Mouse (Mus musculus) forebrain, embryonic 14.5 days (tissue): ENCODE data around the gene Ush2a. TPM values are rescaled to one million over a fixed set of nuclear protein-coding genes. Genes with fewer than 3 reads are reported as not detected.
A peak's percentile ranks its signal among the peaks of the same experiment; 100 is the strongest.

ENCODE experiments used
- ATAC-seq: fragments of 200-750 bp; cut with Nextera tagmentation; 2 replicates; pipeline ENCODE4 v1.8.0; 2017; ENCODE audit warnings: mild to moderate bottlenecking, moderate library complexity
- DNase-seq: peaks from one replicate; pipeline ENCODE4 v3.0.0-alpha.2; 2015; ENCODE audit warnings: low spot score
- H3K27ac ChIP-seq: fragments of 300-500 bp; sonication (generic); 2 replicates; pipeline ENCODE4 v1.5.1; 2014; ENCODE audit warnings: low read depth, mild to moderate bottlenecking, control low read depth, low read length, moderate library complexity
- H3K27me3 ChIP-seq: fragments of 300-500 bp; sonication (generic); replicated peaks from 2 replicates; pipeline ENCODE4 v1.6.1; 2014; ENCODE audit warnings: low read length, control low read depth, mixed read lengths; ENCODE audit not compliant: control insufficient read depth, insufficient read depth
- H3K36me3 ChIP-seq: fragments of 300-500 bp; sonication (generic); 2 replicates; pipeline ENCODE4 v1.6.1; 2014; ENCODE audit warnings: low read length, control low read depth; ENCODE audit not compliant: control insufficient read depth, insufficient read depth
- H3K4me1 ChIP-seq: fragments of 300-500 bp; sonication (generic); 2 replicates; pipeline ENCODE4 v1.6.1; 2014; ENCODE audit warnings: antibody characterized with exemption, low read length, control low read depth; ENCODE audit not compliant: control insufficient read depth, insufficient read depth
- H3K4me2 ChIP-seq: fragments of 300-500 bp; sonication (generic); 2 replicates; pipeline ENCODE4 v1.6.1; 2014; ENCODE audit warnings: mild to moderate bottlenecking, control low read depth, low read length
- H3K4me3 ChIP-seq: fragments of 300-500 bp; sonication (generic); 2 replicates; pipeline ENCODE4 v1.5.1; 2014; ENCODE audit warnings: low read depth, low read length, control low read depth
- H3K9ac ChIP-seq: fragments of 300-500 bp; sonication (generic); 2 replicates; pipeline ENCODE4 v1.6.1; 2014; ENCODE audit warnings: mild to moderate bottlenecking, low read length, control low read depth, moderate library complexity
- H3K9me3 ChIP-seq: fragments of 300-500 bp; sonication (generic); replicated peaks from 2 replicates; pipeline ENCODE4 v1.6.1; 2016; ENCODE audit warnings: low read length, control low read depth, mixed read lengths; ENCODE audit not compliant: control insufficient read depth
- WGBS: fragments of 180-500 bp; shearing (Covaris S2); extraction: QIAGEN DNeasy Blood & Tissue Kit; methylation state at CpG from one replicate; pipeline ENCODE4 v1.1.7; 2014; 5-methylcytosine and 5-hydroxymethylcytosine counted together
- polyA plus RNA-seq: library from polyadenylated mRNA; unstranded; fragments of >200 nt; fragmentation: Nextera tagmentation; extraction: Ambion mirVana; gene quantifications from 2 replicates; pipeline ENCODE4 v1.2.1, GENCODE M21; 2014

Ush2a gene
- polyA plus RNA-seq, 1 experiment from 2014 or later = 0.30 TPM

DNA sequence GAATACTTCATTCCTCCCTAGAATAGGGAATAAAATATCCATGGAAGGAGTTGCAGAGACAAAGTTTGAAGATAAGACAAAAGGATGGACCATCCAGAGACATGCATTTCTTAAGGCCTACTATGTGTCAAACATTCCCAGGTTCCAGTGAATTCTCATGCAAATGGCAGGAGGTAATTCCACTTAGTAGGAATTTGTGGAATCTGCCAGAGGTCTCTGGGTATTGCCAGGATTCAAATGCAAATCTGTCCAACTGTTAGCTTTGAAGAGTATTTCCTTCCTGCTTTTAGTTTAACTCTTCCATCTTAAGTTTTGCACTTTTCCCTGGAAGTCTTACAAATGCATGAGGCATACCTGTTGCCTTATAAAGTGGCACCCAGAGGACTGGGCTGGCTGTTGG, 592.4 kb downstream of the Ush2a start:
- H3K27me3 ChIP-seq = no peaks in the 10 kb centered on the region
- H3K4me2 ChIP-seq = no peak overlapping the region
- H3K9ac ChIP-seq = no peak overlapping the region
- no peak overlapping the region for H3K4me3 ChIP-seq
- ATAC-seq (no peak), DNase-seq (no peak)
- H3K4me1 ChIP-seq = no peaks in the 10 kb centered on the region
- no peaks in the 10 kb centered on the region for H3K36me3 ChIP-seq
- H3K9me3 ChIP-seq = no peaks in the 10 kb centered on the region
- H3K27ac ChIP-seq = no peak overlapping the region

DNA sequence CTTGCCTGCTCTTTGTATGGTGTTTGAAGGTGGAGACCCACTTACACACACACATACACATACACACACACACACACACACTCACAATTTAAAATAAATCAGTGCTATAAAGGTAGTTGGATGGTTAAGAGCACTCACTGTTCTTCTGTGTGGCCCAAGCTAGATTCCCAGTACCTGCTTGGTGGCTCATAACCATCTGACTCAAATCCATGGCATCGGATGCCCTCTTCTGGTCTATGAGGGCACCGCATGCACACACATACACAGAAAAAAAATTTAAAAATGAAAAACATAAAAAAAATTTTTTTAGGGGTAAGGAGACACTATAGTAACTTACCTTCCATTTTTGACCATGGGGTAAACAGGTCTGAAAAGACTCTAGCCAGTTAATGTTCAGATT, 593.2 kb downstream of the Ush2a start:
- Histone ChIP-seq H3K27me3 (no peaks in the 10 kb centered on the region), H3K9ac (no peak overlapping the region), H3K27ac (no peak overlapping the region), H3K36me3 (no peaks in the 10 kb centered on the region), H3K9me3 (no peaks in the 10 kb centered on the region), H3K4me1 (no peaks in the 10 kb centered on the region), H3K4me3 (no peak overlapping the region), H3K4me2 (no peak overlapping the region)
- no peak for ATAC-seq
- no peak for DNase-seq
- WGBS = 97% methylated on average over 2 of the region's 2 CpGs

DNA sequence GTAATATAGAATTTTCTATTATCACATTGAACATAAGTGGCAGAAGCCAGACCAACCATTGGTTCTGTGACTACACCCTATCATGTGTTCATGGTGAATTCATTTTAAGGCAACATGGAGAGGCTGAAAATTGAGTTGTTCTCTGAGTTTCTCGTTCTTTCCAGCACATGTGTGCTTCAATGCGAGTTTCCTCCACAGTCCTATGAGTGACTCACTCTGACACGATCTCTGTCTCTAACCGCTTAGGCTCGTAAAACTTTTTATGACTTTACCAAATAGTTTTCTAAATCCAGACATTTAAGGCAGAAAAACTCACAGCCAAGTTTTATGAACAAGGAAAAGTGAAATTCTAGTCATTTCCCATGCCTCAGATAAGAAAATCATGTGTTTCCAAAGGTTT, 597.9 kb downstream of the Ush2a start:
- DNase-seq (no peak), ATAC-seq (no peak)
- H3K9me3 ChIP-seq = no peaks in the 10 kb centered on the region
- no peak overlapping the region for H3K4me3 ChIP-seq
- no peaks in the 10 kb centered on the region for H3K27me3 ChIP-seq
- H3K4me2 ChIP-seq = no peak overlapping the region
- H3K4me1 ChIP-seq = no peaks in the 10 kb centered on the region
- no peak overlapping the region for H3K27ac ChIP-seq
- no peaks in the 10 kb centered on the region for H3K36me3 ChIP-seq
- no peak overlapping the region for H3K9ac ChIP-seq
- WGBS = 96% methylated on average over 5 of the region's 5 CpGs

- DNase-seq (peak; percentile 60), ATAC-seq (no peak)
- Histone ChIP-seq H3K27me3 (no peaks in the 10 kb centered on the region), H3K4me2 (no peak overlapping the region), H3K36me3 (no peaks in the 10 kb centered on the region), H3K4me1 (no peaks in the 10 kb centered on the region), H3K9ac (no peak overlapping the region), H3K4me3 (no peak overlapping the region), H3K27ac (no peak overlapping the region), H3K9me3 (no peaks in the 10 kb centered on the region)
- 31% methylated on average over 5 of the region's 5 CpGs for WGBS
These were observed 604.1 kb downstream of the Ush2a start for GRCm38 (mm10) chr1:188865881-188866280.

GRCm38 (mm10) chr1:188866515-188866914, 604.7 kb downstream of the Ush2a start:
- H3K4me2 ChIP-seq = no peak overlapping the region
- H3K4me3 ChIP-seq = no peak overlapping the region
- no peak for ATAC-seq
- no peak for DNase-seq
- no peaks in the 10 kb centered on the region for H3K27me3 ChIP-seq
- H3K9me3 ChIP-seq = no peaks in the 10 kb centered on the region
- 89% methylated on average over 11 of the region's 11 CpGs for WGBS
- no peak overlapping the region for H3K9ac ChIP-seq
- H3K36me3 ChIP-seq = no peaks in the 10 kb centered on the region
- no peaks in the 10 kb centered on the region for H3K4me1 ChIP-seq
- H3K27ac ChIP-seq = no peak overlapping the region

DNA sequence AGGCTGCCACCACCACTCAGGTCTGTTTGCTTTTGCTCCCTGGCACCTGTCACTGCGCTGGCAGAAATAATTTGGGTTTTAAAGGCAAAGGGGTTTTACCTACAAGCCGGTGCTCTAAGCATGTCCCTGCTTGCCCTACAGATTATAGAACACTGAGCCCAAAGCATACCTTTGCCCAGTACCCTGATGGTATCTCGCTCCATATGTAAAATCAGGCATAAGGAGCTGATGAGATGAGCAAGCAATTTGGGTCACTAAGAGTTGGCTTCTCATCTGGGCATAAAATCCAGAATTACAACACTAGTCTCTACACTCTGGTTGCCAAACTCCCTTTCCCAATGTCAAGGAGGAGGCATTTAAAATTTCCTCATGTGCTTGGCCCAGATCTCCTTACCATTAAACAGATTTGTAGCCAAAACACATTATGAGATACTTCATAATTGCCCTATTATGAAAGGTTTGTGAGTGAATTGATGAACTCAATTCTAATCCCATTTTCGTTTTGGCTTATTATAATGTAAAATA, 616.8 kb downstream of the Ush2a start:
- Histone ChIP-seq H3K27me3 (no peaks in the 10 kb centered on the region), H3K27ac (no peak overlapping the region), H3K4me2 (no peak overlapping the region), H3K4me1 (no peaks in the 10 kb centered on the region), H3K4me3 (no peak overlapping the region), H3K9ac (no peak overlapping the region), H3K36me3 (no peaks in the 10 kb centered on the region), H3K9me3 (no peaks in the 10 kb centered on the region)
- ATAC-seq = no peak
- 92% methylated on average over 4 of the region's 4 CpGs for WGBS
- no peak for DNase-seq

DNA sequence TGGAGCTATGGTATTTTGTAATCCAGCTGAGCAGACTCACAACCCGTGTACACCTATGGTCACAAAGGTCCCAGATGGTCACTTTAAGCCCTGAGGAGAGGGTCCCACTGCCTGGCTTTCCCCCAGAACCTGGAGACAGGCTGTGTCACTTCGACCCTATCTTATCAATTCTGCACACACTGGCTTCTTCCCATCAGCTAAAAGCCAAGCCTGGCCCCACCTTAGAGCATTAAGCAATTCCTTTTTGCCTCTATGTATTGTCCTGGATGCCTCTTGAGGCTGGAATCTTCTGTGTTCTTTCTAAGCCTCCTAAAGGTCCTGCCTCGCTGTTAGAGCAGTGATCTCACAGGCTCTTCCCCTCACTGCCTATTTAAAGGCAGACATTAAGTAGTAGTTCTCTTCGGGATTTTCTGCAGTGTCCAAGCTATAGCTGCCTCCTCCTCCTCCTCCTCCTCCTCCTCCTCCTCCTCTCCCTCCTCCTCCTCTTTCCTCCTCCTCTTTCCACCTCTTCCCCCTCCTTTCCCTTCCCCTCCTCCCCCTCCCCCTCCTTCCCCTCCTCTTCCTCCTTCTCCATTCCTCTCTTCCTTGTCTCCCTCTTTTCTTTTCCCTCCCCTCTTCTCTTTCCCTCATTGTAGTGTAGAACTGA, 635.2 kb downstream of the Ush2a start:
- ATAC-seq (no peak), DNase-seq (no peak)
- Histone ChIP-seq H3K4me3 (no peak overlapping the region), H3K4me2 (no peak overlapping the region), H3K9me3 (no peaks in the 10 kb centered on the region), H3K9ac (no peak overlapping the region), H3K27me3 (no peaks in the 10 kb centered on the region), H3K27ac (no peak overlapping the region), H3K4me1 (no peaks in the 10 kb centered on the region), H3K36me3 (no peaks in the 10 kb centered on the region)
- 54% methylated on average over 4 of the region's 4 CpGs for WGBS

DNA sequence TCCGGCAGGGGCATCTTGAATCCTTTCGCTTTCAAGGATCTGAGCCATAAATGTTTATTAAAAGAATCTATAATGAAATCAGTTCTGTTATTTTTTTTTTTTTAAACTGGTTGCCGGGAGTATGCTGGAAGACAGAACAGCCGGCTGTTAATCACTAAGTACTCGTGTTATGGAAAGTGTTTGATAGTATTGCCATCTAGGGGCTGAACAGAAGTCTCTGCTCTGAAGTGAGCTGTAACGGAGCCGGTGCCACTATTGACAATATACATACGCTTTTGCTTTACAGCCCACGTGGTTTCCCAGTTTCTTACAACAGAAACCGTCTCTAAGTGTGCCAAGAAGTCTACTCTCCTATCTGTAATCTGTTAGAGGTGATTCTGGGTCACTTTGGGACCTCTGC, 642.3 kb downstream of the Ush2a start:
- Histone ChIP-seq H3K9ac (no peak overlapping the region), H3K4me2 (no peak overlapping the region), H3K27me3 (no peaks in the 10 kb centered on the region), H3K27ac (no peak overlapping the region), H3K9me3 (no peaks in the 10 kb centered on the region), H3K4me1 (no peaks in the 10 kb centered on the region), H3K36me3 (no peaks in the 10 kb centered on the region), H3K4me3 (no peak overlapping the region)
- WGBS = 56% methylated on average over 10 of the region's 10 CpGs
- DNase-seq (peak; percentile 87), ATAC-seq (peak; percentile 66; the same call in 1 of the 2 replicates)

DNA sequence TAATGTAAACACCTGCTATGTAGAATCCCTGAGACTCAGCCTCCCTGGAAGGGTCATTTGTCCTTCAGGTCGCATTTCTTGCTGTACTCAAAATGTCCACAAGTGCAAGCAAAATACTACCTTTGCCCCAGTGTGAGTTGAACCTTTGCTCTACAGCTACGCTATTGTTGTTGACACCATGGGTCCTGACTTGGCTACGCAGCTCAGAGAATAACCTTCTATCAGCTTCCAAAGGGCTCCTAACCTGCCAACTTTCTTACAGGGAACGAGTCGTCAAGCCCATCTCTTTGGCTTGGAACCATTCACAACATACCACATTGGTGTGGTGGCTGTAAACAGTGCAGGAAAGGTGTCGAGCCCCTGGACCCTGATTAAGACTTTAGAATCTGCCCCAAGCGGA, 644.4 kb downstream of the Ush2a start:
- DNase-seq = no peak
- Histone ChIP-seq H3K27me3 (no peaks in the 10 kb centered on the region), H3K4me3 (no peak overlapping the region), H3K4me2 (no peak overlapping the region), H3K9me3 (no peaks in the 10 kb centered on the region), H3K27ac (no peak overlapping the region), H3K9ac (no peak overlapping the region), H3K4me1 (no peaks in the 10 kb centered on the region), H3K36me3 (no peaks in the 10 kb centered on the region)
- ATAC-seq = no peak
- 88% methylated on average over 7 of the region's 7 CpGs for WGBS
